Mouse (Mus musculus) megakaryocyte, embryonic 14.5 days (primary cell): ENCODE measurements around the gene Ostf1.

Experiments used
- FLI1 ChIP-seq: IDR thresholded peaks from 2 replicates; pipeline ENCODE4 v1.6.1; 2012; ENCODE audit warnings: low read length, inconsistent platforms, mixed read lengths
- GATA1 ChIP-seq: IDR thresholded peaks from 3 replicates; pipeline ENCODE4 v1.6.1; 2012; ENCODE audit warnings: mixed read lengths, low read length, inconsistent platforms, borderline replicate concordance

- no peak for TF ChIP-seq FLI1
- TF ChIP-seq GATA1, result no peak
Measured at GRCm38 (mm10) chr19:18614337-18614736, 17.3 kb downstream of the Ostf1 start.
